Mouse (Mus musculus): Measurements from ENCODE around the gene Pigg.
"Not testable (repeated sequence)": the region's sequence is repeated elsewhere in the genome, so short reads cannot be mapped to it uniquely, and the experiment has no call there.

Gene Pigg

GRCm38 (mm10) chr5:108312224-108313064, at the start of gene Pigg:
Pigg (plus strand) TSS chr5:108312609.
- peak; percentile 89 for DNase-seq

GRCm38 (mm10) chr5:108262722-108263121, 49.7 kb upstream of the Pigg start:
- peak; percentile 85 for DNase-seq

- not testable (repeated sequence) for DNase-seq
Observed at GRCm38 (mm10) chr5:108263785-108264184, 48.6 kb upstream of the Pigg start.

GRCm38 (mm10) chr5:108266990-108267389, 45.4 kb upstream of the Pigg start:
- DNase-seq: no peak

GRCm38 (mm10) chr5:108268127-108269062, 44.0 kb upstream of the Pigg start, which contains the start of gene Dr1:
Dr1 (plus strand) TSS chr5:108268897.
- DNase-seq: peak; percentile 77

GRCm38 (mm10) chr5:108269063-108269810, 43.2 kb upstream of the Pigg start:
- DNase-seq: no peak

GRCm38 (mm10) chr5:108269811-108270151, 42.6 kb upstream of the Pigg start:
- no peak for DNase-seq

GRCm38 (mm10) chr5:108270415-108270814, 42.0 kb upstream of the Pigg start:
- DNase-seq: no peak

- DNase-seq: not testable (repeated sequence)
Observed at GRCm38 (mm10) chr5:108271345-108271744, 41.1 kb upstream of the Pigg start.

GRCm38 (mm10) chr5:108286957-108287356, 25.5 kb upstream of the Pigg start:
- no peak for DNase-seq

GRCm38 (mm10) chr5:108301567-108301966, 10.8 kb upstream of the Pigg start:
- no peak for DNase-seq

- no peak for DNase-seq
Observed at GRCm38 (mm10) chr5:108313065-108313860, 854 bp downstream of the Pigg start.

GRCm38 (mm10) chr5:108331051-108331450, 18.6 kb downstream of the Pigg start:
- no peak for DNase-seq

- no peak for DNase-seq
Observed at GRCm38 (mm10) chr5:108337385-108337784, 25.0 kb downstream of the Pigg start.

GRCm38 (mm10) chr5:108338049-108338448, 25.6 kb downstream of the Pigg start:
- no peak for DNase-seq

GRCm38 (mm10) chr5:108343680-108344170, 31.3 kb downstream of the Pigg start:
- DNase-seq: no peak

GRCm38 (mm10) chr5:108345313-108346071, 33.1 kb downstream of the Pigg start:
- DNase-seq: no peak

GRCm38 (mm10) chr5:108347843-108348242, 35.4 kb downstream of the Pigg start:
- DNase-seq: no peak

GRCm38 (mm10) chr5:108349511-108350148, 37.2 kb downstream of the Pigg start:
- DNase-seq: no peak

- no peak for DNase-seq
Observed at GRCm38 (mm10) chr5:108354056-108354455, 41.6 kb downstream of the Pigg start.

- no peak for DNase-seq
Observed at GRCm38 (mm10) chr5:108357862-108358261, 45.5 kb downstream of the Pigg start.
